Mouse (Mus musculus): Measurements from ENCODE around the gene Stub1. TPM values are rescaled to one million over a fixed set of nuclear protein-coding genes. Genes with fewer than 3 reads are reported as not detected.

Stub1 gene
- polyA plus RNA-seq, 1 experiment from 2014 or later = 322 TPM

DNA sequence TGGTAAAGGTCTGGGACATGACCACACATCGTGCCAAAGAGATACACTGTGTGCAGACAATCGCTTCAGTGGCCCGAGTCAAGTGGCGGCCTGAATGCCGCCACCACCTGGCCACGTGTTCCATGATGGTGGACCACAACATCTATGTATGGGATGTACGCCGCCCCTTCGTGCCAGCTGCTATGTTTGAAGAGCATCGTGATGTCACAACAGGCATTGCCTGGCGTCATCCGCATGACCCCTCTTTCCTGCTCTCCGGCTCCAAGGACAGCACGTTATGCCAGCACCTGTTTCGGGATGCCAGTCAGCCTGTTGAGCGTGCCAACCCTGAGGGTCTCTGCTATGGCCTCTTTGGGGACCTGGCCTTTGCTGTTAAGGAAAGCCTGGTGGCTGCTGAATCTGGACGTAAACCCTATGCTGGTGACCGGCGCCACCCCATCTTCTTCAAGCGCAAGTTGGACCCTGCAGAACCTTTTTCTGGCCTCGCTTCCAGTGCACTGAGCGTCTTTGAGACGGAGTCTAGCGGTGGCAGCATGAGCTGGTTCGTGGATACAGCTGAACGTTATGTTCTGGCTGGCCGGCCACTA is 7.1 kb downstream of the Stub1 start:
- H3K36me3 ChIP-seq (ENCODE audit: control insufficient read depth, insufficient read depth, low read length) = peaks cover 4% of the 10 kb centered on the region; the same call in 1 of the 2 replicates
- H3K4me1 ChIP-seq (replicated peaks; ENCODE audit: control insufficient read depth, insufficient read depth, low read length) = peaks cover 23% of the 10 kb centered on the region
- H3K9ac ChIP-seq (ENCODE audit: low read length) = no peak overlapping the region
- 95% methylated on average over 27 of the region's 27 CpGs for WGBS
- no peak overlapping the region for H3K27ac ChIP-seq (ENCODE audit: low read depth, low read length)
- no peaks in the 10 kb centered on the region for H3K9me3 ChIP-seq (ENCODE audit: control insufficient read depth, low read length)
- no peak overlapping the region for H3K4me3 ChIP-seq (ENCODE audit: low read depth, low read length)
- DNase-seq (ENCODE audit: low spot score) = peak; percentile 48
- no peaks in the 10 kb centered on the region for H3K27me3 ChIP-seq (ENCODE audit: control insufficient read depth, insufficient read depth, low read length)
- H3K4me2 ChIP-seq (ENCODE audit: low read depth, low read length, severe bottlenecking) = no peak overlapping the region
- no peak for ATAC-seq (replicated peaks; ENCODE audit: low FRiP score)

DNA sequence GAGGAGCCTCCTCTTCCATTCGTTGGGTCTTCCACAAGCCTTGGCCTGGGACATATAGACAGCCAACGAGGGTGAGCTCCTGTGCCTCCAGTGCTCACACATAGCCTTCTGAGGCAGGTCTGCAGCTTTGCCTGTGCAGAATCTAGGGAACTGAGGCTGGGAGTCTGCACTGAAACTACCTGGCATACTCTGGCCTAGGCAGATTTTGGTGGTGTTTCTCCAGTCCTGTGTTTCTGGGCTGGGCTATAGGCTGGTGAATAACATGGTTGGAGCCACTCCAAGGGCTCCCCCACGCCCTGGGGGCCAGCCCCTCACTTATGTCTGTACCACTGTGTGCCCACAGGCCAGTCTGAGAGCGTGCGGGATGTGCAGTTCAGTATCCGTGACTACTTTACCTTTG is 7.9 kb downstream of the Stub1 start:
- 94% methylated on average over 6 of the region's 6 CpGs for WGBS
- H3K4me3 ChIP-seq (ENCODE audit: low read depth, low read length) = no peak overlapping the region
- H3K4me1 ChIP-seq (replicated peaks; ENCODE audit: control insufficient read depth, insufficient read depth, low read length) = peaks cover 23% of the 10 kb centered on the region
- H3K9ac ChIP-seq (ENCODE audit: low read length) = peak overlapping the region; percentile 12; the same call in 1 of the 2 replicates
- no peaks in the 10 kb centered on the region for H3K9me3 ChIP-seq (ENCODE audit: control insufficient read depth, low read length)
- DNase-seq (ENCODE audit: low spot score) = no peak
- no peak overlapping the region for H3K27ac ChIP-seq (ENCODE audit: low read depth, low read length)
- no peak for ATAC-seq (replicated peaks; ENCODE audit: low FRiP score)
- H3K36me3 ChIP-seq (ENCODE audit: control insufficient read depth, insufficient read depth, low read length) = peaks cover under 1% of the 10 kb centered on the region; the same call in 1 of the 2 replicates
- peaks cover 2% of the 10 kb centered on the region; the same call in 1 of the 2 replicates for H3K27me3 ChIP-seq (ENCODE audit: control insufficient read depth, insufficient read depth, low read length)
- 0 out of 2 replicates have a peak overlapping the region, but pooled peaks have one; percentile 5 for H3K4me2 ChIP-seq (ENCODE audit: low read depth, low read length, severe bottlenecking)

DNA sequence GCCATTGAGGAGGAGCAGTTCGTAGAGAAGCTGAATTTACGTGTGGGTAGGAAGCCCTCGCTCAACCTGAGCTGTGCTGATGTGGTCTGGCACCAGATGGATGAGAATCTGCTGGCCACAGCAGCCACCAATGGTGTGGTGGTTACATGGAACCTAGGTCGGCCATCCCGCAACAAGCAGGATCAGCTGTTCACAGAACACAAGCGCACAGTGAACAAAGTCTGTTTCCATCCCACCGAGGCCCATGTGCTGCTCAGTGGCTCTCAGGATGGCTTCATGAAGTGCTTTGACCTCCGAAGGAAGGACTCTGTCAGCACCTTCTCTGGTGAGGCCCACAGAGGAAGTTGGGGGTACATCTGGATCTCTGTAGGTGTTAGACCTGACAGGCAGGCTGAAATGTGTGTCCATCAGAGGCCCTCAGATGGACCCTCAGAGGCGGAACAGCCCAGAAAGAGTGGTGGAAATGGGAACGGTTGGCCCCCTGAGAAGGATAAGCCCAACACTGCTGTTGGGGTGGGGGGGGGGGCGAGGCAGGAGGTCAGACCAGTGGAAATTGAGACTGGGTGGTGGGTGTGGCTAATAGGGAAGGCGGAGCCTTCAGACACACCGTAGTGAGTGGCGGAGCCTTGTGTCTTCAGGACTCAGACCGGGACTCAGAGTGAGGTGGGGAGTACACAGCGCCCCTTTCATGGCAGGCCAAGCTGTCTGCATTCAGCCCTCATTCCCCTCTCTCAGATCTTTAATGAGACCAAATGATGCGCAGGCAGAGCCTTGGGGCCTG is 8.7 kb downstream of the Stub1 start:
- Histone ChIP-seq H3K27me3 (ENCODE audit: control insufficient read depth, insufficient read depth, low read length) (peaks cover 9% of the 10 kb centered on the region), H3K9ac (ENCODE audit: low read length) (peak overlapping the region; percentile 60), H3K4me2 (ENCODE audit: low read depth, low read length, severe bottlenecking) (peak overlapping the region; percentile 60), H3K4me1 (replicated peaks; ENCODE audit: control insufficient read depth, insufficient read depth, low read length) (peaks cover 17% of the 10 kb centered on the region), H3K27ac (ENCODE audit: low read depth, low read length) (no peak overlapping the region), H3K4me3 (ENCODE audit: low read depth, low read length) (peak overlapping the region; percentile 54), H3K9me3 (ENCODE audit: control insufficient read depth, low read length) (no peaks in the 10 kb centered on the region), H3K36me3 (ENCODE audit: control insufficient read depth, insufficient read depth, low read length) (no peaks in the 10 kb centered on the region; the same call in 1 of the 2 replicates)
- ATAC-seq (replicated peaks; ENCODE audit: low FRiP score) (no peak), DNase-seq (ENCODE audit: low spot score) (no peak)
- WGBS = 74% methylated on average over 16 of the region's 17 CpGs

DNA sequence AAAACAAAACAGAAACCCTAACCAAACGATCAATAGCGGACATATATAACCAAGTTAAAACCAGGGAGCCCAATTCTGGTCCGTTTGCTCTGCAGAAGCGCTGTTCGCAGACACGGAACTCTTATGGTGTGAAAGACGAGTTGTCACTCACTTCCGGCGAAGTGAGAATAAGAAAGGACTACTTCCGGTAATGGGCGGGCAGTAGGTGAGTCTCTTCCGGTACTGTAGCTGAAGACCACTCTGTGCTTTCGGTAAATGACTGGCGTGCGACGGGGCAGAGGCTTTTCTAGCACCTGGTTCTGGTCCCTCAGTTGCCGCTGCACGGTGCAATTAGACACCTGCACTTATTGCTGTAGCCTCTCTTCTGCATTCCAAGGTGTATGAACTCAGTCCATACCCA is 9.8 kb downstream of the Stub1 start, which contains the start of gene Wdr24:
Gene Wdr24 (plus strand): TSS at position 176 of the 400 bp plus-strand sequence.
- peak within 1 kb of the TSS; percentile 54 for H3K4me3 ChIP-seq (ENCODE audit: low read depth, low read length)
- peaks cover 12% of the 10 kb centered on the region for H3K27me3 ChIP-seq (ENCODE audit: control insufficient read depth, insufficient read depth, low read length)
- H3K27ac ChIP-seq (ENCODE audit: low read depth, low read length) = no peak within 1 kb of the TSS
- ATAC-seq (replicated peaks; ENCODE audit: low FRiP score) (peak; percentile 72), DNase-seq (ENCODE audit: low spot score) (peak; percentile 78)
- H3K4me2 ChIP-seq (ENCODE audit: low read depth, low read length, severe bottlenecking) = peak within 1 kb of the TSS; percentile 60
- 1% methylated on average over 18 of the region's 18 CpGs for WGBS
- no peaks in the 10 kb centered on the region; the same call in 1 of the 2 replicates for H3K36me3 ChIP-seq (ENCODE audit: control insufficient read depth, insufficient read depth, low read length)
- H3K9ac ChIP-seq (ENCODE audit: low read length) = peak within 1 kb of the TSS; percentile 60
- no peaks in the 10 kb centered on the region for H3K9me3 ChIP-seq (ENCODE audit: control insufficient read depth, low read length)
- H3K4me1 ChIP-seq (replicated peaks; ENCODE audit: control insufficient read depth, insufficient read depth, low read length) = peaks cover 17% of the 10 kb centered on the region

DNA sequence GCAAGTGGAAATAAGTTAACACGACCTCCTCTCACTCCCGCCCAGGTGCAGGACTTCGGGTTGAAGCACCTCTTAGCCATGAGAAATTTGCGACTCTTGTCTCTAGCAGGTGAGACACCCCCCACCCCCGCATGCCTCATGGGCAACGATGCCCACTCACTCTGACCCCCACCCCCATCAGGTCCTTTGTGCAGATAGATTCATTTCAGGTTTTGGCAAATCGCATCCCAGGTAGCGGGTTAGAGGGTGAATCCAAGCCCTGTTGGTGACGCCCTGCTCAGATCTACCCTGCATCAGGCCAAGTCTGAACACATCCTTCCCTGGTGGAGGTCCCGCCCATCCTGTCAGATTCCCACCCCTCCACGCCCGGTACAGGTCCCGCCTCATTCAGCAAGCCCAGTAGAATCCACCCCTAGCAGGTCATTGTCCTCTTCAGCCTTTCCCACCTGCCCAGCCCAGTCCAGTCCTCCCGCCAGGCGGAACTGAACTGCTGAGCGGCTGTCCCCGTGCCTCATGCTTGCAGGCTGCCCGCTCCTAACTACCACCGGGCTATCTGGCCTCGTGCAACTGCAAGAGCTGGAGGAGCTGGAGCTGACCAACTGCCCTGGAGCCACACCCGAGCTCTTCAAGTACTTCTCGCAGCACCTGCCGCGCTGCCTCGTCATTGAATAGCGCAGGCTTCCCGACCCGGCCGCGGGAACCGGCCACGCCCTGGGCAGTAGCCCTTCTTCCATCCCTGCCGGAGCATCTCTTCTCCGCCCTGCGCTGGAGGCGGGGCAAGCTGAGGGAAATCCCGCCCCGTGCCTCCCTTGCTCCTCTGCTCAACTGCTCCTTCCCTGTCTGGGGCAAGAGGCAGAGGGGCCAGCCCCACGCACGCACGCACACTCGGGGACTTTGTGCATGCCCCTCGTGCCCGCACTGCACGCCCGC is 14.1 kb downstream of the Stub1 start:
- peak; percentile 60 for DNase-seq (ENCODE audit: low spot score)

DNA sequence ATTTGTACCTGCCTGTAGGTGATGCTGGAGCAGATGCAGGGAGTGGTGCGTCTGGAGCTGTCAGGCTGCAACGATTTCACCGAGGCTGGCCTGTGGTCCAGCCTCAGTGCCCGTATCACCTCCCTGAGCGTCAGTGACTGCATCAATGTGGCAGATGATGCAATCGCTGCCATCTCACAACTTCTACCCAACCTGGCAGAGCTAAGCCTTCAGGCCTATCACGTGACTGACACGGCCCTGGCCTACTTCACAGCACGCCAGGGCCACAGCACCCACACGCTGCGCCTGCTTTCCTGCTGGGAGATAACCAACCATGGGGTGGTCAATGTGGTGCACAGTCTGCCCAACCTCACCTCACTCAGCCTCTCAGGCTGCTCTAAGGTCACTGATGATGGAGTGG is 15.5 kb downstream of the Stub1 start:
- DNase-seq (ENCODE audit: low spot score) = peak; percentile 52
- no peak overlapping the region for H3K4me3 ChIP-seq (ENCODE audit: low read depth, low read length)
- no peak overlapping the region for H3K4me2 ChIP-seq (ENCODE audit: low read depth, low read length, severe bottlenecking)
- H3K27me3 ChIP-seq (ENCODE audit: control insufficient read depth, insufficient read depth, low read length) = peaks cover 14% of the 10 kb centered on the region
- 89% methylated on average over 11 of the region's 11 CpGs for WGBS
- no peaks in the 10 kb centered on the region for H3K9me3 ChIP-seq (ENCODE audit: control insufficient read depth, low read length)
- peaks cover 6% of the 10 kb centered on the region; the same call in 1 of the 2 replicates for H3K4me1 ChIP-seq (replicated peaks; ENCODE audit: control insufficient read depth, insufficient read depth, low read length)
- ATAC-seq (replicated peaks; ENCODE audit: low FRiP score) = no peak
- H3K9ac ChIP-seq (ENCODE audit: low read length) = no peak overlapping the region
- no peaks in the 10 kb centered on the region for H3K36me3 ChIP-seq (ENCODE audit: control insufficient read depth, insufficient read depth, low read length)
- H3K27ac ChIP-seq (ENCODE audit: low read depth, low read length) = no peak overlapping the region

More for the DNA sequence above, 14.1 kb downstream of the Stub1 start:
- Histone ChIP-seq H3K27ac (ENCODE audit: low read depth, low read length) (no peak overlapping the region), H3K27me3 (ENCODE audit: control insufficient read depth, insufficient read depth, low read length) (peaks cover 14% of the 10 kb centered on the region), H3K9ac (ENCODE audit: low read length) (peak overlapping the region; percentile 33; the same call in 1 of the 2 replicates), H3K4me1 (replicated peaks; ENCODE audit: control insufficient read depth, insufficient read depth, low read length) (peaks cover 7% of the 10 kb centered on the region; the same call in 1 of the 2 replicates), H3K36me3 (ENCODE audit: control insufficient read depth, insufficient read depth, low read length) (no peaks in the 10 kb centered on the region), H3K4me2 (ENCODE audit: low read depth, low read length, severe bottlenecking) (peak overlapping the region; percentile 37), H3K9me3 (ENCODE audit: control insufficient read depth, low read length) (no peaks in the 10 kb centered on the region), H3K4me3 (ENCODE audit: low read depth, low read length) (peak overlapping the region; percentile 13; the same call in 1 of the 2 replicates)
- ATAC-seq (replicated peaks; ENCODE audit: low FRiP score) = no peak
- 7% methylated on average over 46 of the region's 46 CpGs for WGBS

DNA sequence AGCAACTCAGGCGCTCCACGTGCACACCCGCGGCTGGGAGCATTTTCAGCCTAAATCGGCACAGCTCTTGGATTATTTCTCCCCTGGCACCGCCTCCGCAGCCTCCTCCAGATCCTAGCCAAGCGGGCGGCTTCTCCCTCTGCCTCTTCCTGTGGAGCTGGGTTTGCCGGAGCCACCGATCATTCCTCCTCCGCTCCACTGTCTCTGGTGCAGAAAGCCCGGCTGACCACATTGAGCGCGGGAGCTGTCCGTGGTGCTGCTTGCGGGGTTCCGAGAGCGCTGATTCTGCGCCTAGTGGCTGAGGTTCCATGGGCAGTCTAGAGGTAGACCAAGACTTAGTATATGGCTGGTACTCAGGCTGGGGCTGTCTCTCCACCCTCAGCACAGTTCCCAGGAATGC is 19.7 kb downstream of the Stub1 start:
- peaks cover 2% of the 10 kb centered on the region for H3K27me3 ChIP-seq (ENCODE audit: control insufficient read depth, insufficient read depth, low read length)
- no peak overlapping the region for H3K27ac ChIP-seq (ENCODE audit: low read depth, low read length)
- peak; percentile 92 for DNase-seq (ENCODE audit: low spot score)
- H3K4me1 ChIP-seq (replicated peaks; ENCODE audit: control insufficient read depth, insufficient read depth, low read length) = peaks cover 9% of the 10 kb centered on the region
- 0 out of 2 replicates have a peak overlapping the region, but pooled peaks have one; percentile 13 for H3K9ac ChIP-seq (ENCODE audit: low read length)
- ATAC-seq (replicated peaks; ENCODE audit: low FRiP score) = no peak
- no peaks in the 10 kb centered on the region for H3K36me3 ChIP-seq (ENCODE audit: control insufficient read depth, insufficient read depth, low read length)
- no peaks in the 10 kb centered on the region for H3K9me3 ChIP-seq (ENCODE audit: control insufficient read depth, low read length)
- no peak overlapping the region for H3K4me2 ChIP-seq (ENCODE audit: low read depth, low read length, severe bottlenecking)
- 3% methylated on average over 20 of the region's 20 CpGs for WGBS
- no peak overlapping the region for H3K4me3 ChIP-seq (ENCODE audit: low read depth, low read length)

DNA sequence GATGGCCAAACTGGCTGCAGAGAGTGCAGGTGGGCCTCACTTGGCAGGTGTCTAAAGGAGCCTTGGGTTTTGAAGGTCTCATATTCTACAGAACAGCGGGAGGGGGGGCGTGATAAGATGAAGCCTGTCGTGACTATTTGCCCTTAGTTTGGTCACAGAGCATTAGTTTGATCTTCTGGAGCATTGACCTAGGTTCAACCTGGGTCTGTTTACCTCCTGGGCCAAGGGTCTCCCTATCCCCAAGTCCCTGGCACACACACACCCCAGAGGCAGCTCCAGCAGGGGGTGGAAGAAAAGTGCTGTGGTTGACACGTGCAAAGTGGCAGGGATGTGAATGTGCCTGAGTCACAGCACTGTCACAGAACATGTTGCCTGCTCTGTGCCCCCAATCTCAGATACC is 22.3 kb downstream of the Stub1 start:
- Histone ChIP-seq H3K36me3 (ENCODE audit: control insufficient read depth, insufficient read depth, low read length) (no peaks in the 10 kb centered on the region), H3K4me2 (ENCODE audit: low read depth, low read length, severe bottlenecking) (no peak overlapping the region), H3K27ac (ENCODE audit: low read depth, low read length) (no peak overlapping the region), H3K9me3 (ENCODE audit: control insufficient read depth, low read length) (no peaks in the 10 kb centered on the region), H3K9ac (ENCODE audit: low read length) (no peak overlapping the region), H3K27me3 (ENCODE audit: control insufficient read depth, insufficient read depth, low read length) (no peaks in the 10 kb centered on the region), H3K4me3 (ENCODE audit: low read depth, low read length) (no peak overlapping the region), H3K4me1 (replicated peaks; ENCODE audit: control insufficient read depth, insufficient read depth, low read length) (peaks cover 9% of the 10 kb centered on the region)
- 82% methylated on average over 4 of the region's 4 CpGs for WGBS
- DNase-seq (ENCODE audit: low spot score) (peak; percentile 47), ATAC-seq (replicated peaks; ENCODE audit: low FRiP score) (no peak)
